Mouse (Mus musculus) forebrain, postnatal 0 days (tissue): ENCODE measurements at regions not wholly inside any gene's neighbourhood (a gene's known extent, or its start where the extent isn't known, plus 50 kb on each side); places are given as distances from the start of the nearest gene placed in this dataset.

Source experiments
- ATAC-seq: fragments of 200-750 bp; cut with Nextera tagmentation; 2 replicates; pipeline ENCODE4 v1.8.0; 2017; ENCODE audit warnings: mild to moderate bottlenecking, moderate library complexity
- DNase-seq: peaks from one replicate; pipeline ENCODE4 v3.0.0-alpha.2; 2015
- H3K27ac ChIP-seq: fragments of 300-500 bp; sonication (generic); 2 replicates; pipeline ENCODE4 v1.5.1; 2014; ENCODE audit warnings: low read depth, mild to moderate bottlenecking, antibody characterized with exemption, low read length, moderate library complexity, mixed read lengths
- H3K27me3 ChIP-seq: fragments of 300-500 bp; sonication (generic); 2 replicates; pipeline ENCODE4 v1.6.1; 2014; ENCODE audit warnings: mild to moderate bottlenecking, low read length, mixed read lengths; ENCODE audit not compliant: insufficient read depth
- H3K36me3 ChIP-seq: fragments of 300-500 bp; sonication (generic); 2 replicates; pipeline ENCODE4 v1.6.1; 2014; ENCODE audit warnings: mild to moderate bottlenecking, moderate library complexity; ENCODE audit not compliant: insufficient read depth
- H3K4me1 ChIP-seq: fragments of 300-500 bp; sonication (generic); 2 replicates; pipeline ENCODE4 v1.6.1; 2014; ENCODE audit warnings: antibody characterized with exemption; ENCODE audit not compliant: insufficient read depth
- H3K4me2 ChIP-seq: fragments of 300-500 bp; sonication (generic); 2 replicates; pipeline ENCODE4 v1.6.1; 2014; ENCODE audit warnings: low read depth, mild to moderate bottlenecking, moderate library complexity
- H3K4me3 ChIP-seq: fragments of 300-500 bp; sonication (generic); 2 replicates; pipeline ENCODE4 v1.5.1; 2014; ENCODE audit warnings: low read depth, low read length, mixed read lengths
- H3K9ac ChIP-seq: fragments of 300-500 bp; sonication (generic); 2 replicates; pipeline ENCODE4 v1.6.1; 2014; ENCODE audit warnings: mild to moderate bottlenecking
- H3K9me3 ChIP-seq: fragments of 300-500 bp; sonication (generic); 2 replicates; pipeline ENCODE4 v1.6.1; 2016; ENCODE audit warnings: low read length
- CTCF ChIP-seq: sonication (generic); IDR thresholded peaks from 2 replicates; pipeline ENCODE4 v1.5.1; 2016; ENCODE audit warnings: antibody characterized with exemption, control low read depth, low read depth
- WGBS: fragments of 180-500 bp; shearing (Covaris S2); extraction: QIAGEN DNeasy Blood & Tissue Kit; methylation state at CpG from one replicate; pipeline ENCODE4 v1.1.7; 2014; 5-methylcytosine and 5-hydroxymethylcytosine counted together

- H3K4me3 ChIP-seq = no peak overlapping the region
- no peak for ATAC-seq
- no peak overlapping the region for H3K9ac ChIP-seq
- H3K36me3 ChIP-seq = no peaks in the 10 kb centered on the region
- H3K27me3 ChIP-seq = no peaks in the 10 kb centered on the region; the same call in 1 of the 2 replicates
- no peak for DNase-seq
- H3K27ac ChIP-seq = no peak overlapping the region
- no peaks in the 10 kb centered on the region for H3K4me1 ChIP-seq
- H3K9me3 ChIP-seq = no peaks in the 10 kb centered on the region
- no peak for TF ChIP-seq CTCF
- no peak overlapping the region for H3K4me2 ChIP-seq
- WGBS = 77% methylated on average over 9 of the region's 9 CpGs
These were observed 300.4 kb downstream of the Ets1 start for GRCm38 (mm10) chr9:32936462-32936861.

GRCm38 (mm10) chr9:32937391-32937790 lies 301.4 kb downstream of the Ets1 start:
- H3K4me1 ChIP-seq = no peaks in the 10 kb centered on the region
- no peaks in the 10 kb centered on the region for H3K36me3 ChIP-seq
- H3K4me2 ChIP-seq = no peak overlapping the region
- ATAC-seq (no peak), DNase-seq (no peak)
- H3K27ac ChIP-seq = no peak overlapping the region
- H3K4me3 ChIP-seq = no peak overlapping the region
- H3K9ac ChIP-seq = no peak overlapping the region
- H3K9me3 ChIP-seq = no peaks in the 10 kb centered on the region
- TF ChIP-seq CTCF = no peak
- H3K27me3 ChIP-seq = no peaks in the 10 kb centered on the region; the same call in 1 of the 2 replicates
- WGBS = 82% methylated on average over 7 of the region's 7 CpGs

GRCm38 (mm10) chr9:32938857-32939256 lies 302.8 kb downstream of the Ets1 start:
- no peaks in the 10 kb centered on the region; the same call in 1 of the 2 replicates for H3K27me3 ChIP-seq

GRCm38 (mm10) chr9:32939626-32940025 lies 303.6 kb downstream of the Ets1 start:
- WGBS = 95% methylated on average over 3 of the region's 3 CpGs
- Histone ChIP-seq H3K4me1 (no peaks in the 10 kb centered on the region), H3K36me3 (no peaks in the 10 kb centered on the region), H3K4me3 (no peak overlapping the region), H3K27me3 (no peaks in the 10 kb centered on the region; the same call in 1 of the 2 replicates), H3K9ac (no peak overlapping the region), H3K9me3 (no peaks in the 10 kb centered on the region), H3K27ac (no peak overlapping the region), H3K4me2 (no peak overlapping the region)
- no peak for TF ChIP-seq CTCF
- ATAC-seq = no peak
- no peak for DNase-seq

More at GRCm38 (mm10) chr9:32938857-32939256, 302.8 kb downstream of the Ets1 start:
- Histone ChIP-seq H3K4me1 (no peaks in the 10 kb centered on the region), H3K27ac (no peak overlapping the region), H3K4me3 (no peak overlapping the region), H3K9me3 (no peaks in the 10 kb centered on the region), H3K36me3 (no peaks in the 10 kb centered on the region), H3K4me2 (no peak overlapping the region), H3K9ac (no peak overlapping the region)
- no peak for ATAC-seq
- TF ChIP-seq CTCF = no peak
- DNase-seq = no peak
- WGBS = 88% methylated on average over 6 of the region's 6 CpGs

- H3K9me3 ChIP-seq = no peaks in the 10 kb centered on the region
- H3K4me1 ChIP-seq = no peaks in the 10 kb centered on the region
- no peak overlapping the region for H3K27ac ChIP-seq
- DNase-seq = peak; percentile 89
- no peaks in the 10 kb centered on the region for H3K36me3 ChIP-seq
- H3K4me2 ChIP-seq = peak overlapping the region; percentile 64
- peak; percentile 83 for TF ChIP-seq CTCF
- peak; percentile 94 for ATAC-seq
- peak overlapping the region; percentile 49; the same call in 1 of the 2 replicates for H3K9ac ChIP-seq
- H3K4me3 ChIP-seq = peak overlapping the region; percentile 44
- WGBS = 21% methylated on average over 19 of the region's 19 CpGs
- no peaks in the 10 kb centered on the region; the same call in 1 of the 2 replicates for H3K27me3 ChIP-seq
These were observed 304.2 kb downstream of the Ets1 start for GRCm38 (mm10) chr9:32940111-32940813.

- TF ChIP-seq CTCF = no peak
- no peak overlapping the region for H3K27ac ChIP-seq
- 29% methylated on average over 12 of the region's 12 CpGs for WGBS
- no peaks in the 10 kb centered on the region for H3K36me3 ChIP-seq
- no peak for DNase-seq
- no peaks in the 10 kb centered on the region for H3K9me3 ChIP-seq
- no peaks in the 10 kb centered on the region for H3K4me1 ChIP-seq
- peak overlapping the region; percentile 44; the same call in 1 of the 2 replicates for H3K4me3 ChIP-seq
- peak overlapping the region; percentile 64 for H3K4me2 ChIP-seq
- 0 out of 2 replicates have a peak overlapping the region, but pooled peaks have one; percentile 3 for H3K9ac ChIP-seq
- H3K27me3 ChIP-seq = no peaks in the 10 kb centered on the region; the same call in 1 of the 2 replicates
- ATAC-seq = 0 out of 2 replicates have a peak, but pooled peaks have one; percentile 21
These were observed 305.1 kb downstream of the Ets1 start for GRCm38 (mm10) chr9:32940919-32941767.

GRCm38 (mm10) chr9:32941768-32942030 lies 305.7 kb downstream of the Ets1 start:
- no peaks in the 10 kb centered on the region; the same call in 1 of the 2 replicates for H3K27me3 ChIP-seq
- no peak overlapping the region for H3K27ac ChIP-seq
- no peak overlapping the region for H3K4me3 ChIP-seq
- no peaks in the 10 kb centered on the region for H3K9me3 ChIP-seq
- ATAC-seq = no peak
- peak; percentile 21 for DNase-seq
- peak; percentile 47 for TF ChIP-seq CTCF
- H3K9ac ChIP-seq = 0 out of 2 replicates have a peak overlapping the region, but pooled peaks have one; percentile 3
- H3K4me2 ChIP-seq = no peak overlapping the region
- H3K4me1 ChIP-seq = no peaks in the 10 kb centered on the region
- H3K36me3 ChIP-seq = no peaks in the 10 kb centered on the region
